Mouse (Mus musculus) brown adipose tissue, adult 24 weeks (tissue): ENCODE data around the gene Acads. TPM values are rescaled to one million over a fixed set of nuclear protein-coding genes. Genes with fewer than 3 reads are reported as not detected.
A peak's percentile ranks its signal among the peaks of the same experiment; 100 is the strongest.
"Not testable (repeated sequence)": the region's sequence is repeated elsewhere in the genome, so short reads cannot be mapped to it uniquely, and the experiment has no call there.

ENCODE experiments used
- H3K27ac ChIP-seq: fragments of 200-500 bp; replicated peaks from 2 replicates; pipeline ENCODE4 v1.5.1; 2012; ENCODE audit warnings: low read depth, mild to moderate bottlenecking, low read length
- H3K4me1 ChIP-seq: fragments of 200-500 bp; 2 replicates; pipeline ENCODE4 v1.6.1; 2012; ENCODE audit warnings: low read length, mixed read lengths; ENCODE audit not compliant: control insufficient read depth, insufficient read depth, insufficient read length
- H3K4me3 ChIP-seq: fragments of 200-500 bp; 2 replicates; pipeline ENCODE4 v1.5.1; 2012; ENCODE audit warnings: low read depth, mild to moderate bottlenecking, low read length, moderate library complexity; ENCODE audit not compliant: insufficient read depth
- polyA plus RNA-seq: library from polyadenylated mRNA; stranded (reverse); fragments of >200 nt; gene quantifications from 2 replicates; pipeline ENCODE4 v1.2.4, GENCODE M21; 2012; ENCODE audit not compliant: missing spikeins, insufficient read depth, insufficient read length

The Acads gene
- polyA plus RNA-seq, 1 experiment, result 345 TPM

GRCm38 (mm10) chr5:115156401-115156800 is 37.3 kb upstream of the Acads start:
- Histone ChIP-seq H3K27ac (0 out of 2 replicates have a peak overlapping the region, but pooled peaks have one; percentile 47), H3K4me3 (peak overlapping the region; percentile 82), H3K4me1 (peaks cover 51% of the 10 kb centered on the region)

GRCm38 (mm10) chr5:115155831-115156230 is 36.7 kb upstream of the Acads start:
- Histone ChIP-seq H3K27ac (peak overlapping the region; percentile 47; the same call in 1 of the 2 replicates), H3K4me3 (peak overlapping the region; percentile 82), H3K4me1 (peaks cover 50% of the 10 kb centered on the region)

GRCm38 (mm10) chr5:115155156-115155631 is 36.0 kb upstream of the Acads start:
- Histone ChIP-seq H3K4me3 (peak overlapping the region; percentile 82), H3K4me1 (peaks cover 50% of the 10 kb centered on the region), H3K27ac (peak overlapping the region; percentile 47)

- Histone ChIP-seq H3K4me1 (peaks cover 42% of the 10 kb centered on the region), H3K27ac (peak overlapping the region; percentile 75), H3K4me3 (no peak overlapping the region)
These were observed 33.2 kb upstream of the Acads start for GRCm38 (mm10) chr5:115152132-115152956.

GRCm38 (mm10) chr5:115151457-115151856 is 32.3 kb upstream of the Acads start:
- peaks cover 38% of the 10 kb centered on the region for H3K4me1 ChIP-seq
- no peak overlapping the region for H3K4me3 ChIP-seq
- H3K27ac ChIP-seq, result no peak overlapping the region

GRCm38 (mm10) chr5:115150991-115151390 is 31.8 kb upstream of the Acads start:
- peaks cover 39% of the 10 kb centered on the region for H3K4me1 ChIP-seq
- no peak overlapping the region for H3K27ac ChIP-seq
- H3K4me3 ChIP-seq, result no peak overlapping the region

GRCm38 (mm10) chr5:115149675-115150459 is 30.7 kb upstream of the Acads start:
- Histone ChIP-seq H3K27ac (no peak overlapping the region), H3K4me1 (peaks cover 34% of the 10 kb centered on the region), H3K4me3 (no peak overlapping the region)

GRCm38 (mm10) chr5:115148872-115149271 is 29.7 kb upstream of the Acads start:
- peaks cover 32% of the 10 kb centered on the region for H3K4me1 ChIP-seq
- not testable (repeated sequence) for H3K27ac ChIP-seq, H3K4me3 ChIP-seq

GRCm38 (mm10) chr5:115148378-115148777 is 29.2 kb upstream of the Acads start:
- no peak overlapping the region for H3K4me3 ChIP-seq
- no peak overlapping the region for H3K27ac ChIP-seq
- peaks cover 34% of the 10 kb centered on the region for H3K4me1 ChIP-seq

- peak overlapping the region; percentile 44; the same call in 1 of the 2 replicates for H3K27ac ChIP-seq
These were observed 28.2 kb upstream of the Acads start for GRCm38 (mm10) chr5:115147388-115147787.

GRCm38 (mm10) chr5:115146747-115147130 is 27.6 kb upstream of the Acads start:
- Histone ChIP-seq H3K27ac (peak overlapping the region; percentile 20; the same call in 1 of the 2 replicates), H3K4me3 (no peak overlapping the region), H3K4me1 (peaks cover 24% of the 10 kb centered on the region)

More at GRCm38 (mm10) chr5:115147388-115147787, 28.2 kb upstream of the Acads start:
- Histone ChIP-seq H3K4me3 (no peak overlapping the region), H3K4me1 (peaks cover 28% of the 10 kb centered on the region)

- H3K4me1 ChIP-seq, result peaks cover 24% of the 10 kb centered on the region
- peak overlapping the region; percentile 68 for H3K27ac ChIP-seq
- H3K4me3 ChIP-seq, result no peak overlapping the region
These were observed 27.0 kb upstream of the Acads start for GRCm38 (mm10) chr5:115145976-115146746.

GRCm38 (mm10) chr5:115145253-115145968 is 26.3 kb upstream of the Acads start:
- peaks cover 24% of the 10 kb centered on the region for H3K4me1 ChIP-seq
- peak overlapping the region; percentile 68 for H3K27ac ChIP-seq
- no peak overlapping the region for H3K4me3 ChIP-seq

- Histone ChIP-seq H3K4me1 (peaks cover 24% of the 10 kb centered on the region), H3K4me3 (no peak overlapping the region), H3K27ac (peak overlapping the region; percentile 43; the same call in 1 of the 2 replicates)
These were observed 25.3 kb upstream of the Acads start for GRCm38 (mm10) chr5:115144471-115144870.
